Mouse (Mus musculus): ENCODE data around the gene Chsy1.

- TF ChIP-seq POLR2A (IDR thresholded peaks at IDR 0.05; ENCODE audit: borderline replicate concordance, control insufficient read depth, low read depth, low read length) (no peak), CTCF (IDR thresholded peaks at IDR 0.05; ENCODE audit: control insufficient read depth, insufficient read depth, low read length) (no peak)
These were observed 49.4 kb downstream of the Chsy1 start for GRCm38 (mm10) chr7:66158616-66159129.

Measured in bone marrow, adult 2 months (tissue).